Mouse (Mus musculus): ENCODE data around the gene Adarb1. TPM values are rescaled to one million over a fixed set of nuclear protein-coding genes. Genes with fewer than 3 reads are reported as not detected.

The Adarb1 gene
- polyA plus RNA-seq, 1 experiment from 2014 or later, result 19.5 TPM

- under 1% methylated on average over 78 of the region's 81 CpGs for WGBS
- H3K4me3 ChIP-seq (ENCODE audit: low read depth, low read length), result peak within 1 kb of the TSS; percentile 90
Observed at GRCm38 (mm10) chr10:77258704-77259621, 159.1 kb downstream of the Adarb1 start, which contains the start of gene Pofut2. Gene Pofut2, plus strand, starts transcription at chr10:77259218.

DNA sequence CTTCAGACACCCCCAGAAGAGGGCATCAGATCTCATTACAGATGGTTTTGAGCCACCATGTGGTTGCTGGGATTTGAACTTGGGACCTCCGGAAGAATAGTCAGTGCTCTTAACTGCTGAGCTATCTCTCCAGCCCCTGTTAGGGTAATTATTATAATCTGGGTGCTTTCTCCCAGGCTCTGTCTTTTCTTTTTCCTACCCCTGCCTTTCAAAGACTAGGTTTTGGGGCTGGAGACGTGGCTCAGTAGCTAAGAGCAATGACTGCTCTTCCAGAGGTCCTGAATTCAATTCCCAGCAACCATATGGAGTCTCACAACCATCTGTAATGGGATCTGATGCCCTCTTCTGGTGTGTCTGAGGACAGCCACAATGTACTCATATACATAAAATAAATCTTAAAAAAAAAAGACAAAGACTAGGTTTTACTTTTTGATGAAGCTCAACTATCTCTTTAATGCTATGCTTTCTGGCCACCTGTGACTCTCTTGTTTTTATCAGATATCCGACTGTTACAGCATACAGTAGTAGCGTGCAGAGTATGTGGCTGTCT, 160.0 kb downstream of the Adarb1 start:
- 67% methylated on average over 4 of the region's 4 CpGs for WGBS
- H3K4me1 ChIP-seq (ENCODE audit: control insufficient read depth, insufficient read depth, low read length), result peaks cover 11% of the 10 kb centered on the region; the same call in 1 of the 2 replicates
- H3K27ac ChIP-seq (ENCODE audit: low read depth, low read length), result no peak overlapping the region
- no peaks in the 10 kb centered on the region for H3K9me3 ChIP-seq (ENCODE audit: control insufficient read depth, low read length)
- H3K9ac ChIP-seq (replicated peaks; ENCODE audit: low read depth, low read length), result peak overlapping the region; percentile 80
- H3K27me3 ChIP-seq (ENCODE audit: control insufficient read depth, insufficient read depth, low read length), result no peaks in the 10 kb centered on the region
- H3K36me3 ChIP-seq (ENCODE audit: control insufficient read depth, insufficient read depth, low read length), result peaks cover 9% of the 10 kb centered on the region; the same call in 1 of the 2 replicates
- ATAC-seq (ENCODE audit: low read depth), result no peak
- H3K4me3 ChIP-seq (ENCODE audit: low read depth, low read length), result peak overlapping the region; percentile 90; the same call in 1 of the 2 replicates
- H3K4me2 ChIP-seq (ENCODE audit: low read depth, low read length), result peak overlapping the region; percentile 88

More at GRCm38 (mm10) chr10:77258704-77259621, 159.1 kb downstream of the Adarb1 start, which contains the start of gene Pofut2:
- Histone ChIP-seq H3K4me1 (ENCODE audit: control insufficient read depth, insufficient read depth, low read length) (peaks cover 11% of the 10 kb centered on the region; the same call in 1 of the 2 replicates), H3K27ac (ENCODE audit: low read depth, low read length) (peak within 1 kb of the TSS; percentile 85), H3K27me3 (ENCODE audit: control insufficient read depth, insufficient read depth, low read length) (no peaks in the 10 kb centered on the region), H3K9me3 (ENCODE audit: control insufficient read depth, low read length) (no peaks in the 10 kb centered on the region), H3K4me2 (ENCODE audit: low read depth, low read length) (peak within 1 kb of the TSS; percentile 88), H3K9ac (replicated peaks; ENCODE audit: low read depth, low read length) (peak within 1 kb of the TSS; percentile 80), H3K36me3 (ENCODE audit: control insufficient read depth, insufficient read depth, low read length) (peaks cover 13% of the 10 kb centered on the region)
- peak; percentile 98 for ATAC-seq (ENCODE audit: low read depth)

- Histone ChIP-seq H3K36me3 (ENCODE audit: control insufficient read depth, insufficient read depth, low read length) (peaks cover under 1% of the 10 kb centered on the region; the same call in 1 of the 2 replicates), H3K9ac (replicated peaks; ENCODE audit: low read depth, low read length) (no peak overlapping the region), H3K27ac (ENCODE audit: low read depth, low read length) (no peak overlapping the region), H3K4me2 (ENCODE audit: low read depth, low read length) (no peak overlapping the region), H3K4me1 (ENCODE audit: control insufficient read depth, insufficient read depth, low read length) (peaks cover 14% of the 10 kb centered on the region; the same call in 1 of the 2 replicates), H3K9me3 (ENCODE audit: control insufficient read depth, low read length) (no peaks in the 10 kb centered on the region), H3K4me3 (ENCODE audit: low read depth, low read length) (no peak overlapping the region), H3K27me3 (ENCODE audit: control insufficient read depth, insufficient read depth, low read length) (no peaks in the 10 kb centered on the region)
- 59% methylated on average over 3 of the region's 3 CpGs for WGBS
- ATAC-seq (ENCODE audit: low read depth), result no peak
Observed at GRCm38 (mm10) chr10:77255676-77256075, 162.4 kb downstream of the Adarb1 start.

- no peak overlapping the region for H3K4me3 ChIP-seq (ENCODE audit: low read depth, low read length)
- WGBS, result 81% methylated on average over 3 of the region's 3 CpGs
- peaks cover 12% of the 10 kb centered on the region; the same call in 1 of the 2 replicates for H3K4me1 ChIP-seq (ENCODE audit: control insufficient read depth, insufficient read depth, low read length)
- no peak overlapping the region for H3K4me2 ChIP-seq (ENCODE audit: low read depth, low read length)
- H3K9me3 ChIP-seq (ENCODE audit: control insufficient read depth, low read length), result no peaks in the 10 kb centered on the region
- no peaks in the 10 kb centered on the region for H3K36me3 ChIP-seq (ENCODE audit: control insufficient read depth, insufficient read depth, low read length)
- H3K27ac ChIP-seq (ENCODE audit: low read depth, low read length), result no peak overlapping the region
- no peak overlapping the region for H3K9ac ChIP-seq (replicated peaks; ENCODE audit: low read depth, low read length)
- no peaks in the 10 kb centered on the region for H3K27me3 ChIP-seq (ENCODE audit: control insufficient read depth, insufficient read depth, low read length)
- ATAC-seq (ENCODE audit: low read depth), result no peak
Observed at GRCm38 (mm10) chr10:77255231-77255630, 162.8 kb downstream of the Adarb1 start.

DNA sequence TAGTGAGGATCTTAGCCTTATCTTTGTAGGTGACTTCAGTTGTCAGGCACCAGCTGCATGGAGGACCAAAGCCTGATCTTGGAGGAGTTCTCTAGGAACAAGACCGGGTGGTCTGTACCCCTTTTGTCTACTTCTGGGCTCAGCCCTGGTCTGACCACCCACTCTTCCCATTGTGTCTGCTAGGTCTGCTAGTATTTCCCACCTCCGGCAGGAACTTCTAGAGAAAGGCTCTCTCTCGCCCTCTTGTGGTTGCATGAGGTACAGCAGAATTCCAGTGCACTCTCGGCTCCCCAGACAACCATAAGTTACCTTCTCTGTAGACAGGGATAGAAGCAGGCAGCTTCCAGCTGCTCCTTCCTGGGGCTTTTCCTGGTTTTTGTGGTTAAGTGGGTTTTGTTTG, 165.3 kb downstream of the Adarb1 start:
- Histone ChIP-seq H3K27ac (ENCODE audit: low read depth, low read length) (no peak overlapping the region), H3K9ac (replicated peaks; ENCODE audit: low read depth, low read length) (no peak overlapping the region), H3K4me2 (ENCODE audit: low read depth, low read length) (no peak overlapping the region), H3K9me3 (ENCODE audit: control insufficient read depth, low read length) (no peaks in the 10 kb centered on the region), H3K4me1 (ENCODE audit: control insufficient read depth, insufficient read depth, low read length) (peaks cover 7% of the 10 kb centered on the region; the same call in 1 of the 2 replicates), H3K27me3 (ENCODE audit: control insufficient read depth, insufficient read depth, low read length) (no peaks in the 10 kb centered on the region), H3K36me3 (ENCODE audit: control insufficient read depth, insufficient read depth, low read length) (no peaks in the 10 kb centered on the region), H3K4me3 (ENCODE audit: low read depth, low read length) (no peak overlapping the region)
- ATAC-seq (ENCODE audit: low read depth), result peak; percentile 60
- under 1% methylated on average over 4 of the region's 4 CpGs for WGBS

DNA sequence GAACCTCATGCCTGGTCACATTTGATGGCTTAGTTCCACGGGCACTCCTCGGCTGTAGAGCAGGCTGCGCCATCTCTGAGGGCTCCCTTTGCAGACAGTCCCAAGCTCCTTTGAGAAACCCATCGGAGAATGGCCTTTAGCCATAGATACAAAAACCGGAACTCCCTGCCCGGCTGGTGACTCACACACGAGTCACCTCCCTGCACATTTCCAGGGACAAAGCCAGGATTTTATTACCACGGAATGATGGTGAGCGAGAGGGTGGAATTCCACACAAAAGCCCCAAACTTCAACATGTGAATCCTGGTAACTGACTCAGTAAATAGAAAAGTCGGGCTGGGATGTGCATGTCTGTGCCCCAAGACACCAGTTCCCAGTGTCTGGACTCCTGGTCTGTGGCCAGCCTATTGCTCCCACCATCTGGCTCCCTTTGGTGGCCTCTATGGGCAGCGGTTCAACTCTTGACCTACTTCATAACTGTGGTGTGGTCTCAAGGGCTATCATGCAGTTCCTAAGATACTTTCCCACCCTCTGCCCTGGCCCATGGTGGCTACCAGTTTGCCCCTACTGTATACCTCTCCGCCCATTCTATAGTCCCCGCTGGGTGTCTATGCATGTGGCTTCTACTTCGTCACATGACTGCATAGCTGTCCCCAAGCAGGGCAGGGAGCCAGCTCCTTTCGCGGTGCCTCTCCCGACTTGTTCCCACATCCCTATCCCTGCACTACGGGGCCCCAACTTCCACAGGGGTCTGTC, 166.1 kb downstream of the Adarb1 start:
- H3K4me1 ChIP-seq (ENCODE audit: control insufficient read depth, insufficient read depth, low read length), result peaks cover 7% of the 10 kb centered on the region; the same call in 1 of the 2 replicates
- no peak overlapping the region for H3K4me2 ChIP-seq (ENCODE audit: low read depth, low read length)
- no peaks in the 10 kb centered on the region for H3K27me3 ChIP-seq (ENCODE audit: control insufficient read depth, insufficient read depth, low read length)
- H3K9ac ChIP-seq (replicated peaks; ENCODE audit: low read depth, low read length), result no peak overlapping the region
- H3K27ac ChIP-seq (ENCODE audit: low read depth, low read length), result no peak overlapping the region
- no peak overlapping the region for H3K4me3 ChIP-seq (ENCODE audit: low read depth, low read length)
- no peaks in the 10 kb centered on the region for H3K36me3 ChIP-seq (ENCODE audit: control insufficient read depth, insufficient read depth, low read length)
- peak; percentile 42; the same call in 1 of the 2 replicates for ATAC-seq (ENCODE audit: low read depth)
- no peaks in the 10 kb centered on the region for H3K9me3 ChIP-seq (ENCODE audit: control insufficient read depth, low read length)
- 64% methylated on average over 18 of the region's 18 CpGs for WGBS

GRCm38 (mm10) chr10:77251223-77251783, 166.8 kb downstream of the Adarb1 start:
- H3K9ac ChIP-seq (replicated peaks; ENCODE audit: low read depth, low read length), result no peak overlapping the region
- H3K4me1 ChIP-seq (ENCODE audit: control insufficient read depth, insufficient read depth, low read length), result peaks cover 4% of the 10 kb centered on the region; the same call in 1 of the 2 replicates
- H3K4me3 ChIP-seq (ENCODE audit: low read depth, low read length), result no peak overlapping the region
- 60% methylated on average over 18 of the region's 18 CpGs for WGBS
- no peak overlapping the region for H3K27ac ChIP-seq (ENCODE audit: low read depth, low read length)
- H3K36me3 ChIP-seq (ENCODE audit: control insufficient read depth, insufficient read depth, low read length), result no peaks in the 10 kb centered on the region
- no peaks in the 10 kb centered on the region for H3K9me3 ChIP-seq (ENCODE audit: control insufficient read depth, low read length)
- H3K27me3 ChIP-seq (ENCODE audit: control insufficient read depth, insufficient read depth, low read length), result no peaks in the 10 kb centered on the region
- ATAC-seq (ENCODE audit: low read depth), result no peak
- no peak overlapping the region for H3K4me2 ChIP-seq (ENCODE audit: low read depth, low read length)

- no peak overlapping the region for H3K9ac ChIP-seq (replicated peaks; ENCODE audit: low read depth, low read length)
- no peaks in the 10 kb centered on the region for H3K9me3 ChIP-seq (ENCODE audit: control insufficient read depth, low read length)
- no peaks in the 10 kb centered on the region for H3K36me3 ChIP-seq (ENCODE audit: control insufficient read depth, insufficient read depth, low read length)
- 78% methylated on average over 7 of the region's 7 CpGs for WGBS
- H3K4me3 ChIP-seq (ENCODE audit: low read depth, low read length), result no peak overlapping the region
- H3K4me1 ChIP-seq (ENCODE audit: control insufficient read depth, insufficient read depth, low read length), result peaks cover 4% of the 10 kb centered on the region; the same call in 1 of the 2 replicates
- H3K27ac ChIP-seq (ENCODE audit: low read depth, low read length), result no peak overlapping the region
- ATAC-seq (ENCODE audit: low read depth), result no peak
- H3K4me2 ChIP-seq (ENCODE audit: low read depth, low read length), result no peak overlapping the region
- H3K27me3 ChIP-seq (ENCODE audit: control insufficient read depth, insufficient read depth, low read length), result no peaks in the 10 kb centered on the region
Observed at GRCm38 (mm10) chr10:77247707-77248106, 170.4 kb downstream of the Adarb1 start.
